Mouse (Mus musculus): ENCODE measurements at regions not wholly inside any gene's neighbourhood (a gene's known extent, or its start where the extent isn't known, plus 50 kb on each side); places are given as distances from the start of the nearest gene placed in this dataset.

- no peak overlapping the region for H3K4me2 ChIP-seq
- H3K9me3 ChIP-seq (replicated peaks), result no peaks in the 10 kb centered on the region
- peak; percentile 54 for ATAC-seq (ENCODE audit: insufficient read depth)
- H3K27ac ChIP-seq (replicated peaks), result 0 out of 2 replicates have a peak overlapping the region, but pooled peaks have one; percentile 14
- H3K4me1 ChIP-seq (replicated peaks), result no peaks in the 10 kb centered on the region; the same call in 1 of the 2 replicates
- no peaks in the 10 kb centered on the region for H3K36me3 ChIP-seq (replicated peaks)
- no peaks in the 10 kb centered on the region for H3K27me3 ChIP-seq
- H3K4me3 ChIP-seq (replicated peaks), result no peak overlapping the region
- WGBS (ENCODE audit: insufficient replicate concordance), result 38% methylated on average over 2 of the region's 2 CpGs
- H3K9ac ChIP-seq, result no peak overlapping the region
These were observed 307.5 kb downstream of the Btg1 start for GRCm38 (mm10) chr10:96924266-96924672.

- 51% methylated on average over 4 of the region's 4 CpGs for WGBS (ENCODE audit: insufficient replicate concordance)
- Histone ChIP-seq H3K36me3 (replicated peaks) (no peaks in the 10 kb centered on the region), H3K27me3 (no peaks in the 10 kb centered on the region), H3K9me3 (replicated peaks) (no peaks in the 10 kb centered on the region), H3K9ac (no peak overlapping the region), H3K4me3 (replicated peaks) (no peak overlapping the region), H3K4me1 (replicated peaks) (no peaks in the 10 kb centered on the region; the same call in 1 of the 2 replicates), H3K4me2 (no peak overlapping the region), H3K27ac (replicated peaks) (0 out of 2 replicates have a peak overlapping the region, but pooled peaks have one; percentile 14)
- ATAC-seq (ENCODE audit: insufficient read depth), result peak; percentile 64
These were observed 307.9 kb downstream of the Btg1 start for GRCm38 (mm10) chr10:96924722-96925121.

GRCm38 (mm10) chr10:96925771-96926170 lies 309.0 kb downstream of the Btg1 start:
- ATAC-seq (ENCODE audit: insufficient read depth), result no peak
- Histone ChIP-seq H3K4me3 (replicated peaks) (no peak overlapping the region), H3K27me3 (no peaks in the 10 kb centered on the region), H3K4me1 (replicated peaks) (no peaks in the 10 kb centered on the region; the same call in 1 of the 2 replicates), H3K27ac (replicated peaks) (no peak overlapping the region), H3K9ac (no peak overlapping the region), H3K9me3 (replicated peaks) (no peaks in the 10 kb centered on the region), H3K36me3 (replicated peaks) (no peaks in the 10 kb centered on the region), H3K4me2 (no peak overlapping the region)
- WGBS (ENCODE audit: insufficient replicate concordance), result 66% methylated on average over 2 of the region's 2 CpGs

- no peak overlapping the region for H3K27ac ChIP-seq (replicated peaks)
- H3K4me1 ChIP-seq (replicated peaks), result no peaks in the 10 kb centered on the region
- no peak overlapping the region for H3K4me2 ChIP-seq
- no peak overlapping the region for H3K4me3 ChIP-seq (replicated peaks)
- no peaks in the 10 kb centered on the region for H3K9me3 ChIP-seq (replicated peaks)
- no peak for ATAC-seq (ENCODE audit: insufficient read depth)
- 51% methylated on average over 4 of the region's 4 CpGs for WGBS (ENCODE audit: insufficient replicate concordance)
- H3K27me3 ChIP-seq, result no peaks in the 10 kb centered on the region
- H3K9ac ChIP-seq, result no peak overlapping the region
- no peaks in the 10 kb centered on the region for H3K36me3 ChIP-seq (replicated peaks)
These were observed 317.9 kb downstream of the Btg1 start for GRCm38 (mm10) chr10:96934661-96935060.

GRCm38 (mm10) chr10:96940887-96941518 lies 324.2 kb downstream of the Btg1 start:
- 62% methylated on average over 6 of the region's 6 CpGs for WGBS (ENCODE audit: insufficient replicate concordance)
- no peaks in the 10 kb centered on the region for H3K36me3 ChIP-seq (replicated peaks)

GRCm38 (mm10) chr10:96944229-96944628 lies 327.4 kb downstream of the Btg1 start:
- H3K4me1 ChIP-seq (replicated peaks), result no peaks in the 10 kb centered on the region
- H3K4me3 ChIP-seq (replicated peaks), result no peak overlapping the region
- no peak overlapping the region for H3K4me2 ChIP-seq
- no peak overlapping the region for H3K9ac ChIP-seq
- H3K27me3 ChIP-seq, result no peaks in the 10 kb centered on the region
- H3K27ac ChIP-seq (replicated peaks), result no peak overlapping the region
- no peak for ATAC-seq (ENCODE audit: insufficient read depth)
- 76% methylated on average over 7 of the region's 7 CpGs for WGBS (ENCODE audit: insufficient replicate concordance)
- no peaks in the 10 kb centered on the region for H3K36me3 ChIP-seq (replicated peaks)
- no peaks in the 10 kb centered on the region for H3K9me3 ChIP-seq (replicated peaks)

More at GRCm38 (mm10) chr10:96940887-96941518, 324.2 kb downstream of the Btg1 start:
- Histone ChIP-seq H3K9me3 (replicated peaks) (no peaks in the 10 kb centered on the region), H3K4me2 (no peak overlapping the region), H3K9ac (no peak overlapping the region), H3K27ac (replicated peaks) (no peak overlapping the region), H3K4me1 (replicated peaks) (no peaks in the 10 kb centered on the region), H3K4me3 (replicated peaks) (no peak overlapping the region), H3K27me3 (no peaks in the 10 kb centered on the region)
- no peak for ATAC-seq (ENCODE audit: insufficient read depth)

GRCm38 (mm10) chr10:96947971-96948370 lies 331.2 kb downstream of the Btg1 start:
- no peaks in the 10 kb centered on the region for H3K9me3 ChIP-seq (replicated peaks)
- no peak overlapping the region for H3K9ac ChIP-seq
- no peak for ATAC-seq (ENCODE audit: insufficient read depth)
- no peaks in the 10 kb centered on the region for H3K4me1 ChIP-seq (replicated peaks)
- H3K4me3 ChIP-seq (replicated peaks), result no peak overlapping the region
- H3K27ac ChIP-seq (replicated peaks), result no peak overlapping the region
- no peak overlapping the region for H3K4me2 ChIP-seq
- no peaks in the 10 kb centered on the region for H3K36me3 ChIP-seq (replicated peaks)
- 54% methylated on average over 3 of the region's 3 CpGs for WGBS (ENCODE audit: insufficient replicate concordance)
- no peaks in the 10 kb centered on the region for H3K27me3 ChIP-seq

- Histone ChIP-seq H3K4me2 (no peak overlapping the region), H3K4me1 (replicated peaks) (no peaks in the 10 kb centered on the region), H3K36me3 (replicated peaks) (no peaks in the 10 kb centered on the region), H3K27ac (replicated peaks) (no peak overlapping the region), H3K9ac (no peak overlapping the region), H3K4me3 (replicated peaks) (no peak overlapping the region), H3K9me3 (replicated peaks) (no peaks in the 10 kb centered on the region), H3K27me3 (no peaks in the 10 kb centered on the region)
- WGBS (ENCODE audit: insufficient replicate concordance), result 55% methylated on average over 2 of the region's 2 CpGs
- ATAC-seq (ENCODE audit: insufficient read depth), result no peak
These were observed 332.1 kb downstream of the Btg1 start for GRCm38 (mm10) chr10:96948871-96949270.

GRCm38 (mm10) chr10:96955036-96955775 lies 338.4 kb downstream of the Btg1 start:
- Histone ChIP-seq H3K36me3 (replicated peaks) (no peaks in the 10 kb centered on the region), H3K9ac (no peak overlapping the region), H3K4me1 (replicated peaks) (no peaks in the 10 kb centered on the region), H3K27ac (replicated peaks) (no peak overlapping the region), H3K4me3 (replicated peaks) (no peak overlapping the region), H3K9me3 (replicated peaks) (no peaks in the 10 kb centered on the region), H3K27me3 (no peaks in the 10 kb centered on the region), H3K4me2 (no peak overlapping the region)
- 31% methylated on average over 12 of the region's 12 CpGs for WGBS (ENCODE audit: insufficient replicate concordance)
- no peak for ATAC-seq (ENCODE audit: insufficient read depth)

GRCm38 (mm10) chr10:96955776-96956448 lies 339.1 kb downstream of the Btg1 start:
- Histone ChIP-seq H3K9me3 (replicated peaks) (no peaks in the 10 kb centered on the region), H3K36me3 (replicated peaks) (no peaks in the 10 kb centered on the region), H3K27ac (replicated peaks) (no peak overlapping the region), H3K4me2 (no peak overlapping the region), H3K9ac (no peak overlapping the region), H3K4me3 (replicated peaks) (no peak overlapping the region), H3K27me3 (no peaks in the 10 kb centered on the region), H3K4me1 (replicated peaks) (no peaks in the 10 kb centered on the region)
- ATAC-seq (ENCODE audit: insufficient read depth), result no peak
- WGBS (ENCODE audit: insufficient replicate concordance), result 42% methylated on average over 16 of the region's 16 CpGs

GRCm38 (mm10) chr10:96956449-96956834 lies 339.6 kb downstream of the Btg1 start:
- no peak overlapping the region for H3K4me3 ChIP-seq (replicated peaks)
- WGBS (ENCODE audit: insufficient replicate concordance), result 79% methylated on average over 5 of the region's 5 CpGs
- no peak overlapping the region for H3K27ac ChIP-seq (replicated peaks)
- ATAC-seq (ENCODE audit: insufficient read depth), result no peak
- H3K9ac ChIP-seq, result no peak overlapping the region
- H3K4me1 ChIP-seq (replicated peaks), result no peaks in the 10 kb centered on the region
- H3K4me2 ChIP-seq, result no peak overlapping the region
- H3K36me3 ChIP-seq (replicated peaks), result no peaks in the 10 kb centered on the region
- no peaks in the 10 kb centered on the region for H3K9me3 ChIP-seq (replicated peaks)
- no peaks in the 10 kb centered on the region for H3K27me3 ChIP-seq
